Mouse (Mus musculus): ENCODE measurements around the gene Rcn3.

GRCm38 (mm10) chr7:45094121-45094520 lies 2.1 kb upstream of the Rcn3 start:
- TF ChIP-seq CTCF (IDR thresholded peaks at IDR 0.05; ENCODE audit: control insufficient read depth, insufficient read depth, insufficient read length), result no peak
- TF ChIP-seq USF1 (IDR thresholded peaks at IDR 0.05; ENCODE audit: low read depth), result no peak
- no peak for TF ChIP-seq MAX (IDR thresholded peaks at IDR 0.05)
- no peak for TF ChIP-seq MYOG (IDR thresholded peaks at IDR 0.05; ENCODE audit: control insufficient read depth, extremely low read depth, insufficient read length)
- TF ChIP-seq CEBPB (IDR thresholded peaks at IDR 0.05; ENCODE audit: low read depth), result no peak
